Mouse (Mus musculus) liver, embryonic 15.5 days (tissue): ENCODE measurements around the gene Gp1bb. TPM values are rescaled to one million over a fixed set of nuclear protein-coding genes. Genes with fewer than 3 reads are reported as not detected.

Experiments used
- ATAC-seq: fragments of 200-750 bp; cut with Nextera tagmentation; 2 replicates; pipeline ENCODE4 v1.8.0; 2017; ENCODE audit warnings: moderate number of reproducible peaks, mild to moderate bottlenecking, moderate library complexity; ENCODE audit not compliant: insufficient read depth
- H3K27ac ChIP-seq: fragments of 300-500 bp; sonication (generic); replicated peaks from 2 replicates; pipeline ENCODE4 v1.5.1; 2015; ENCODE audit warnings: mild to moderate bottlenecking, inconsistent platforms
- H3K27me3 ChIP-seq: fragments of 300-500 bp; sonication (generic); 2 replicates; pipeline ENCODE4 v1.6.1; 2015; ENCODE audit warnings: mild to moderate bottlenecking, inconsistent platforms
- H3K36me3 ChIP-seq: fragments of 300-500 bp; sonication (generic); replicated peaks from 2 replicates; pipeline ENCODE4 v1.6.1; 2015; ENCODE audit warnings: moderate library complexity, mild to moderate bottlenecking, inconsistent platforms
- H3K4me1 ChIP-seq: fragments of 300-500 bp; sonication (generic); replicated peaks from 2 replicates; pipeline ENCODE4 v1.6.1; 2015; ENCODE audit warnings: inconsistent platforms
- H3K4me2 ChIP-seq: fragments of 300-500 bp; sonication (generic); 2 replicates; pipeline ENCODE4 v1.6.1; 2015; ENCODE audit warnings: moderate library complexity, mild to moderate bottlenecking, inconsistent platforms
- H3K4me3 ChIP-seq: fragments of 300-500 bp; sonication (generic); replicated peaks from 2 replicates; pipeline ENCODE4 v1.5.1; 2015; ENCODE audit warnings: mild to moderate bottlenecking, inconsistent platforms
- H3K9ac ChIP-seq: fragments of 300-500 bp; sonication (generic); 2 replicates; pipeline ENCODE4 v1.6.1; 2015; ENCODE audit warnings: moderate library complexity, mild to moderate bottlenecking, inconsistent platforms
- H3K9me3 ChIP-seq: fragments of 300-500 bp; sonication (generic); replicated peaks from 2 replicates; pipeline ENCODE4 v1.6.1; 2016; ENCODE audit warnings: inconsistent platforms
- WGBS: fragments of 180-500 bp; shearing (Covaris S2); methylation state at CpG from one replicate; pipeline ENCODE4 v1.1.7; 2015; ENCODE audit warnings: mixed read lengths; ENCODE audit not compliant: insufficient replicate concordance; 5-methylcytosine and 5-hydroxymethylcytosine counted together
- polyA plus RNA-seq: library from polyadenylated mRNA; unstranded; fragments of >200 nt; fragmentation: Nextera tagmentation; extraction: Ambion mirVana; gene quantifications from 2 replicates; pipeline ENCODE4 v1.2.1, GENCODE M21; 2015

The Gp1bb gene
- polyA plus RNA-seq, 1 experiment from 2014 or later: 19.6 TPM

DNA sequence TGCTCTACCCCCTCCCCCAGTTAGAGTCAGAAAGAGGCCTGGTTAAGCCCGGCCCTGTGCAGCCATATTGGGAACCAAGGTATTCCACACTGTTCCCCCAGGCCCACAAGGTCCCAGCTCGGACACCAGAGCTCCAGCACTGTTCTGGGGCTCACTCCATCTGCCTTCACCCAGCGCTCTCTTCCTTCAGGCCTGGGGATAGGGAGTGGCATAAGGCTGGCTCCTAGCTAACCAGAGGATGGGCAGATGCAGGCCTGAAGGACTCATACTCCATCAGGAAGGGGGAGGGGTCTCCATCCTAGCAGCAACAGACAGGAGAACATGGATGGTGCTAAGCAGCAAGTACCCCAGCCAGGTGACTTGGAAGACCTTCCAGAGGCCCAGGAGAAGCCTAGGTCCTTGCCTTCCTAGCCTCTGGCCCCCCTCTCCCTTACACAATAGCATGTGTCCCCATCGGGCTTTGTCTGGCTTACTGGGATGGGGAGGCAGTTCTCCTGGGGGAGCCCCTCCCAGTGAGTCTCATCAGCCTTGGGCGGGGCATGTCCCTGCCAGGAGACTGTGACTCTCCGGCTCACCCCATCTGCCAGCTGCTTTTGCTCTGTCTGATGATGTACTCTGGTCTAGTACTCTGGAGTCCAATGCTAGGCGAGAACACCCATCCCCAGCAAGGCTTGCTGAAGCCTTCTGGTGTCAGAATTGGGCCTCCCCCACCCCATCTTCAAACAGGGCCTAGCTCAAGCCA lies 6.2 kb upstream of the Gp1bb start:
- no peak overlapping the region for H3K9ac ChIP-seq
- H3K4me1 ChIP-seq: peaks cover 35% of the 10 kb centered on the region
- no peaks in the 10 kb centered on the region for H3K9me3 ChIP-seq
- peaks cover 96% of the 10 kb centered on the region for H3K27me3 ChIP-seq
- H3K36me3 ChIP-seq: no peaks in the 10 kb centered on the region
- H3K4me3 ChIP-seq: peak overlapping the region; percentile 58
- no peak overlapping the region for H3K27ac ChIP-seq
- peak overlapping the region; percentile 77 for H3K4me2 ChIP-seq
- 49% methylated on average over 7 of the region's 7 CpGs for WGBS
- ATAC-seq: no peak

DNA sequence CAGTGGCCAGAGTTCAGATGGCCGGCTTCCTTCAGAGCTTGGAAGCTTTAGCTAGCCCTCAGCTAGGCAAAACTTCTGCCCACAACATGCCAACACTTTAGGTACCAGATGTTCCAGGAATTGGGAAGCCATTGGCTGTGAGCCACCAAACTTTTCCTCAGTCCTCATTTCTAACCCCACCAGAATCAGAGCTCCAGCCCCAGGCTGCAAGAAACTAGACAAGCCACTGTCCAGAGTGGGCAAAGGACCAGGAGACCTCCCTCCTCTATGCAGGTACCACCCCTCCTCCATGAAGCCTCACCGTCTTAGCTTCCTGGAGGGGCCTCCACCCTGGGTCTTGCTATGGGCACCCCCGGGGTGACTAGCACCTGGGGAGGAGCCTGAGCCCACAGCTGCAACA lies 5.0 kb upstream of the Gp1bb start:
- Histone ChIP-seq H3K9ac (no peak overlapping the region), H3K27me3 (peaks cover 97% of the 10 kb centered on the region), H3K36me3 (no peaks in the 10 kb centered on the region), H3K4me1 (peaks cover 36% of the 10 kb centered on the region), H3K4me3 (no peak overlapping the region), H3K27ac (no peak overlapping the region), H3K9me3 (no peaks in the 10 kb centered on the region), H3K4me2 (peak overlapping the region; percentile 72; the same call in 1 of the 2 replicates)
- ATAC-seq: no peak
- 48% methylated on average over 3 of the region's 3 CpGs for WGBS

DNA sequence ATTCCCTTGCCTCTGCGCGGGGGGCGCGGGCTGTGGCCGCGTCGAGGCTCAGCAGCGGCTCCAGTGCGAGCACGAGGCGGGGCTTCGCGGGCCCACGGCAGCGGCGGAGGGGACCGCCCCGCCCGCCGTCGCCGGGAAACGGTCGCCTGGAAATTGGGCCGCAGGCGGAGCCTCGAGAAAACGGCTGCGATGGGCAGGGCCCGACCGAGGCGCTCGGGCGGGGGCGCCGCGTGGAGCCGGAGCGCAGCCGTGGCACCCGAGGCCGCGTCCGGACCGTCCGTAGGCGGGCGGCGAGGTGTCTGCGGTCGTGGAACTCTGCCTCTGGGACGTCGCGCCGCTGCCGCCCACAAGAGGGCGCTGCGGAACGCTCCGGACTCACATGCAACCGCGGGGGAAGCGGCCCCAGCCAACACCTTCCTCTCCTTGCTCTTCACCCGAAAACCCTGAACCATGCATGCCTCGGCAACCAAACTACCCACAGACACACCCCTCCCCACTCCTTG lies 4.2 kb upstream of the Gp1bb start, which contains the start of gene Gm49601:
Gm49601 (minus strand) TSS at position 52 of the 503 bp plus-strand sequence.
- H3K4me3 ChIP-seq: peak within 1 kb of the TSS; percentile 50
- H3K9ac ChIP-seq: no peak within 1 kb of the TSS
- no peaks in the 10 kb centered on the region for H3K9me3 ChIP-seq
- no peak within 1 kb of the TSS for H3K27ac ChIP-seq
- WGBS: under 1% methylated on average over 65 of the region's 65 CpGs
- H3K36me3 ChIP-seq: no peaks in the 10 kb centered on the region
- peaks cover 40% of the 10 kb centered on the region for H3K4me1 ChIP-seq
- H3K27me3 ChIP-seq: peaks cover 100% of the 10 kb centered on the region
- peak; percentile 18; the same call in 1 of the 2 replicates for ATAC-seq
- H3K4me2 ChIP-seq: peak within 1 kb of the TSS; percentile 72

DNA sequence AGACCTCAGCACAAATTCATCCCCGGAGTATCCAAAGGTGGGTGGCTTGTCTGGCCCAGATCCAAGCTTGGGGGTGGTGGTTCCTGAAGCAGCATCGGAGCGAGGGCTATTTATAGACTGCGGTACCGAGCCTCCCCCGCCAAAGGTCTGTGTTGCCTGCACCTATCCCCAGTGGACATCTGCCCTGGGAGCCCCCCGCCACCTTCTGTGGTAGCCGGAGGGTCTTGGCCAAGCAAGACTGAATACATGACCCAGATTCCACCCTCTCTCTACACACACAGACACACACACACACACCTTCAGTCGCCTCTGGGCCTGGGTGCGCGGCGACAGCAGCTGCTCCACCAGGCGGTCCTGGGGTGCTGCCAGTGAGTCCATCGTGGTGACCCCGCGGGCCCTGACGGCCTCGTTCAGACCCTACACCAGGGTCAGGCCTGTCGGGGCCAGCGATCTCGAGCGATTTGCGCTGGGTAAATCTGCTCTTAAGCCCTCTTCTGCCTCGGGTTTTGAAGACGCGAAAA lies 3.6 kb upstream of the Gp1bb start:
- Histone ChIP-seq H3K9me3 (no peaks in the 10 kb centered on the region), H3K27me3 (peaks cover 100% of the 10 kb centered on the region), H3K4me2 (peak overlapping the region; percentile 72), H3K27ac (no peak overlapping the region), H3K4me1 (peaks cover 42% of the 10 kb centered on the region), H3K9ac (no peak overlapping the region), H3K4me3 (peak overlapping the region; percentile 50), H3K36me3 (no peaks in the 10 kb centered on the region)
- WGBS: 8% methylated on average over 26 of the region's 26 CpGs
- no peak for ATAC-seq

DNA sequence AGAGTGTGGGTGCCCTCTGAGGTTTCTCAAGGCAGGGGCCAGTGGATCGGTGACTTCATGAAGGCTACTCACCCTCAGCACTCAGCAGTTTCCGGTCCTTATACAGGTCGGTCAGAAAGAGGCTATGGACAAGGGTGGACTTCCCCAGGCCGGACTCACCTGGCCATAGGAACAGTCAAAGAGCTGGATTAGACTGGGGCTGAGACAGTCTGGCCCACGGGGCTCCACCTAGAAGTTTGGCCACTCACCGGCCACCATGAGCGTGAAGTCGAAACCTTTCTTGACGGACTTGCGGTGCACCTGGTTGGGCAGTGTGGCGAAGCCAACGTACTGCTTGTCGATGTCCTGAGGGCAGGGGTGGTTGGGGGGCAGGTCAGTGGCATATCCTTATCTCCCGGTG lies 2.9 kb upstream of the Gp1bb start:
- 30% methylated on average over 14 of the region's 14 CpGs for WGBS
- no peak overlapping the region for H3K27ac ChIP-seq
- no peaks in the 10 kb centered on the region for H3K9me3 ChIP-seq
- H3K36me3 ChIP-seq: no peaks in the 10 kb centered on the region
- no peak overlapping the region for H3K4me3 ChIP-seq
- ATAC-seq: no peak
- H3K4me1 ChIP-seq: peaks cover 42% of the 10 kb centered on the region
- H3K27me3 ChIP-seq: peaks cover 100% of the 10 kb centered on the region
- no peak overlapping the region for H3K4me2 ChIP-seq
- no peak overlapping the region for H3K9ac ChIP-seq

DNA sequence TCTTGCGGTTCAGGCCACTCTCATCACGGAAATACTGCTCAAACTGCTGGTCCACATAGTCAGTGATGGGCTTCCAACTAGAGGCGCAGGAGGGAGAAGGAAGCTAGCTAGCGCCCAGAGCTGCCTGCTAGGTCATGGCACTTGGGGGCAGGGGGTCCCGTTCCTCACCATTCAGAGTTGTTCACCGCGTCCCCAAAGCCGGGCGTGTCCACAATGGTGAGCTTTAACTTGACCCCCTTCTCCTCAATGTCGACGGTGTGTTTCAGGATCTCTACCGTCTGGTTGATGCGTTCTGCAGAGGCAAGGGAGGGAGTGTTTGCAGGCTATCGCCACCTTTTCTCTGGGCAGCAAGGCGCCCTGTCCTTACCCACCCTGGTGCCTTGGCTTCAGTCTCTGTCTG lies 2.4 kb upstream of the Gp1bb start:
- H3K4me1 ChIP-seq: peaks cover 38% of the 10 kb centered on the region
- no peak overlapping the region for H3K9ac ChIP-seq
- no peak overlapping the region for H3K4me2 ChIP-seq
- H3K36me3 ChIP-seq: no peaks in the 10 kb centered on the region
- H3K9me3 ChIP-seq: no peaks in the 10 kb centered on the region
- no peak overlapping the region for H3K4me3 ChIP-seq
- no peak overlapping the region for H3K27ac ChIP-seq
- ATAC-seq: no peak
- H3K27me3 ChIP-seq: peaks cover 100% of the 10 kb centered on the region
- WGBS: 21% methylated on average over 15 of the region's 15 CpGs

DNA sequence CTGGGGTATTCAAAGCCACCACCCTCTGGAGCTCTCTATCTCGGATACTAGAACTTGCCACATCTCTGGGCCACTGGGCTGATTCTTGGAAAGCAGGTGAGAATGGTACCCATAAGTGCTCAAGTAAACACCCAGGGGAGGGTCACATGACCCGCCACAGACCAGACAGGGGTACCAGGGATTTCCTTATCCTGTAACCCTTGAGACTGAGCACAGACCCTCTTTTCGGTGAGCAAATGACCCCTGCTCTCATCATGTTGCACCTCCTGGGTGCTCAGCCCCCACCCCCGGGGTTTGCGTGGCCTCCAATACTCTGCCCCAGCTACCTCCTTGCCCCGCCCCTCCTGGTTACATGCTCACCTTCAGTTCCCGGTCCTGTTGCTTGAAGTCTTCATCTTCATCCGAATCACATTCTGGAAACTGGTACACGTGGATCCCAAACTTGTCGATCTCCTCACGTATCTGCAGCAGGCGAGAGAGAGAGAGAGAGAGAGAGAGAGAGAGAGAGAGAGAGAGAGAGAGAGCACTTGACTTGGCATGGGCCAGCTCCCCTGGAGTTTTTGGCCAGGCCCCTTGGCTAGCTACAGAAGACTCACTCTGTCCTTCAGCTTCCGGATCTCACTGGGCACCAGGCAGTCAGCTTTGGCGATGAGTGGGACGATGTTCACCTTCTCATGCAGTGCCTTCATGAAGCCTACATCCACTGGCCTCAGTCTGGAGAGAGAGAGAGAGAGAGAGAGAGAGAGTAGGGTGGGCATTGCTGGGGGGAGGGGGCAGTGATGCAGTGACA lies 1.7 kb upstream of the Gp1bb start:
- WGBS: 21% methylated on average over 15 of the region's 15 CpGs
- no peak overlapping the region for H3K4me3 ChIP-seq
- no peak overlapping the region for H3K27ac ChIP-seq
- H3K9ac ChIP-seq: no peak overlapping the region
- H3K9me3 ChIP-seq: no peaks in the 10 kb centered on the region
- peaks cover 32% of the 10 kb centered on the region for H3K4me1 ChIP-seq
- H3K4me2 ChIP-seq: no peak overlapping the region
- H3K36me3 ChIP-seq: no peaks in the 10 kb centered on the region
- peaks cover 100% of the 10 kb centered on the region for H3K27me3 ChIP-seq
- no peak for ATAC-seq

DNA sequence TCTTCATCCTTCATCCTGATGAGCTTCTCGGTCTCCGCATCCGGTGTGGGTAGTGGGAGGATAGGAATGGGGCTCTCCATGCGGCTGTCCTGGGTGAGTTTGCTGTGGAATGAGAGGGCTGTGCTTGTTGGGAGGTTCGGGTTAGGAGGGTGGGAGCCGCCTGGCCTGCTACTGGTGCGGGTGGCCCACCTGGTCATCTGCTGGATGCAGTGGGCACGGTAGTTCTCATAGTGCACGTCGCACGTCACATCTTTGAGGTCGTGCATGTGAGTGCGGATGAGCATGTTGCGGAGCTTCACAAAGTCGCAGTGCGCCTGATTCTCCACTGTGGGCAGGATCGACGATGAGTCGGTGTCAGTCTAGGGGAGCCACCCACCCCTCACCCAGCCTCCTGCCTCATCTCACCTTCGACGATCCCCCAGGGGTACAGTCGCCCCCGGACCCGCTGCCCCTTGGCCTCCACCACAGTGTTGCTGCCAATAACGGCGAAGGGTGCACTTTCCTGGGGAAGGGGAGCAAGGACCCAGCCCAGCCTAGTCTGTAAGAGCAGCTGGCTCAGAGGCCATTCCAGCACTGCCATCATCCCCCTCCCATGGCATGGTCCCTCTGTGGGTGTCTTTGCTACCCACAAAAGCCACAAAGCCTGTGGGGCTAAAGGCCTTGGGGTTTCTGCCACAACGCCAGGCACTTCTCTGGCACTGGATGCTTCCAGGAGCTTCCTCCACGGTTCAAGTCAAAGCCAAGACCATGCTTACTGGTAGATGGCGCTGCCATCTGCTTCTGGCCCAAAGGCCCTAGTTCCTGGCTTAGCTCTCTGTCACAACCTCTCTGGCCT lies 930 bp upstream of the Gp1bb start:
- WGBS: 17% methylated on average over 29 of the region's 29 CpGs
- Histone ChIP-seq H3K36me3 (no peaks in the 10 kb centered on the region), H3K9ac (no peak overlapping the region), H3K4me1 (peaks cover 29% of the 10 kb centered on the region), H3K4me2 (no peak overlapping the region), H3K27ac (no peak overlapping the region), H3K27me3 (peaks cover 100% of the 10 kb centered on the region), H3K9me3 (no peaks in the 10 kb centered on the region), H3K4me3 (no peak overlapping the region)
- ATAC-seq: no peak

DNA sequence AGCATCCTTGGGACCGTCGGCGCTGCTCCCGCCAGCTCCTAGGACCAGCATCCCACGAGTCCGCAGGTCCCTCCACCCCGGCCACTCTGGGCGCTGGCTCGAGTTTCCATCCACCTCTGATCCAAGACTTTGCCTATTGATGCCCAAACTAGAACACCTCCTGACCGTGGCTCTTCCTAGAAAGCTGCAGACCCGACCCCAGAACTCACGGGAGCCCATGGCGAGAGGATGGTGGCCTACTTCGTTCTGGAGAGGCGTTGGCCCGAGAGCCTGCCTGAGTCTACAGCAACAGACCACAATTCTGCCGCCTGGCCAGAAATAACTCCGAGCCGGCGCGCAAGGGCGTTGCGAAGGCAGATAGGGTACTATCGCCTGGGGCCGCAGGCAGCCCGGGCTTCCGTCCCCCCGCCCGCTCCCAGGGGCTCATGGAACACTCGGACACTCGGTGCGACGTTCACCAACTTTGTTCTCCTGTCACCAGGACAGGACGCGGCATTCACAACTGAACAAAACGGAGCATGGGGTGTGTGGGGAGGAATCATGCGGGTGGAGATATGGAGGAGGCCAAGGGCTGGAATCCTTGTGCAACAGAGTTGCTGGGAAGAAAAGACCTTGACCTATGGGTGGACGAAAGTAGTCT lies 721 bp downstream of the Gp1bb start:
- peak overlapping the region; percentile 39 for H3K4me3 ChIP-seq
- H3K27ac ChIP-seq: no peak overlapping the region
- H3K36me3 ChIP-seq: no peaks in the 10 kb centered on the region
- ATAC-seq: no peak
- H3K27me3 ChIP-seq: peaks cover 96% of the 10 kb centered on the region
- peak overlapping the region; percentile 56 for H3K4me2 ChIP-seq
- no peak overlapping the region for H3K9ac ChIP-seq
- 2% methylated on average over 38 of the region's 38 CpGs for WGBS
- no peaks in the 10 kb centered on the region for H3K9me3 ChIP-seq
- H3K4me1 ChIP-seq: peaks cover 36% of the 10 kb centered on the region

DNA sequence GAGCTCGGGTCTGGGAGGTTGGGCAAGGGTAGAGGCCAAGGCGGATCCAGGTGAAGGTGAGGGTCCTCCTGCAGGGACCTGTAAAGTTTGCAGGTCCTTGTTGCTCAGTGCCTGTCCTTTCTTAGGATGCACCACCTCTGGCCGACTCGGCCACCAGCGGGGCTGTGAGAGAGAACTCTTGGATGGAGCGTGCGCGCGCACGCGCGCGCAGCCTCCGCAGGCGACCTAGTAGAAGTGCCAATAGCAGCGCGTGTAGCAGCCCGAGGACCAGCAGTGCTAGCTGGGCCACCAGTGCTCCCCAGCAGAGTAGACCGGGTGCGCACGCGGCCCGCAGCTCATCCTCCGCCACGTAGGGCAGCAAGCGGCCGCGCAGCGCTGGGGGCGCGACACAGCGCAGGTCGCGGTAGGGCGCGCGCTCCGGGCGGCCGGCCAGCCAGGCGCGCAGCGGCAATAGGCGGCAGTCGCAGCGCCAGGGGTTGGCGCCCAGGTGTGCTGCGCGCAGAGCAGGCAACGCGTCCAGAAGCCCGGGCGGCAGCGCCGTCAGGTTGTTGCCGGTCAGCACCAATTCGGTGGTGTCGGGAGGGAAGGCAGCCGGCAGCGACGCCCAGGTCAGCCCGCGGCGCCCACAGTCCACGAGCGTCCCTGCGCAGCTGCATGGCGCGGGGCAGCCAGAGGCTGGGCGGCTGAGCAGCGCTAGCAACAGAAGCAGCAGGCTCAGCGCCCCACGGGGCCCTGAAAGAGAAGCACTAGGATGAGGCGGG lies 1.4 kb downstream of the Gp1bb start:
- peaks cover 96% of the 10 kb centered on the region for H3K27me3 ChIP-seq
- H3K9me3 ChIP-seq: no peaks in the 10 kb centered on the region
- ATAC-seq: no peak
- WGBS: 1% methylated on average over 73 of the region's 74 CpGs
- H3K27ac ChIP-seq: no peak overlapping the region
- H3K4me3 ChIP-seq: peak overlapping the region; percentile 39
- H3K4me2 ChIP-seq: peak overlapping the region; percentile 56
- no peaks in the 10 kb centered on the region for H3K36me3 ChIP-seq
- H3K4me1 ChIP-seq: peaks cover 29% of the 10 kb centered on the region
- H3K9ac ChIP-seq: no peak overlapping the region
